Mouse (Mus musculus): Measurements from ENCODE around the gene Wfdc15b. TPM values are rescaled to one million over a fixed set of nuclear protein-coding genes. Genes with fewer than 3 reads are reported as not detected.
"Not testable (repeated sequence)": the region's sequence is repeated elsewhere in the genome, so short reads cannot be mapped to it uniquely, and the experiment has no call there.

The Wfdc15b gene
- not detected in 2 replicates for polyA plus RNA-seq (2014; fragmentation: Nextera tagmentation; extraction: Ambion mirVana)

GRCm38 (mm10) chr2:164221522-164221921 is at the start of gene Wfdc15b:
Wfdc15b (minus strand) TSS chr2:164221660.
- Histone ChIP-seq H3K4me3 (ENCODE audit: low read depth, low read length) (no peak within 1 kb of the TSS), H3K9me3 (ENCODE audit: control insufficient read depth, low read length) (no peaks in the 10 kb centered on the region), H3K4me2 (no peak within 1 kb of the TSS), H3K27me3 (replicated peaks; ENCODE audit: control insufficient read depth, insufficient read depth, low read length) (no peaks in the 10 kb centered on the region), H3K4me1 (replicated peaks; ENCODE audit: control insufficient read depth, insufficient read depth, low read length) (no peaks in the 10 kb centered on the region), H3K36me3 (ENCODE audit: control insufficient read depth, insufficient read depth, low read length) (no peaks in the 10 kb centered on the region), H3K27ac (ENCODE audit: low read depth, low read length) (no peak within 1 kb of the TSS), H3K9ac (ENCODE audit: low read depth, low read length) (no peak within 1 kb of the TSS)
- no peak for DNase-seq (ENCODE audit: low spot score)
- ATAC-seq (replicated peaks; ENCODE audit: low FRiP score) = no peak
- 77% methylated on average over 11 of the region's 11 CpGs for WGBS

DNA sequence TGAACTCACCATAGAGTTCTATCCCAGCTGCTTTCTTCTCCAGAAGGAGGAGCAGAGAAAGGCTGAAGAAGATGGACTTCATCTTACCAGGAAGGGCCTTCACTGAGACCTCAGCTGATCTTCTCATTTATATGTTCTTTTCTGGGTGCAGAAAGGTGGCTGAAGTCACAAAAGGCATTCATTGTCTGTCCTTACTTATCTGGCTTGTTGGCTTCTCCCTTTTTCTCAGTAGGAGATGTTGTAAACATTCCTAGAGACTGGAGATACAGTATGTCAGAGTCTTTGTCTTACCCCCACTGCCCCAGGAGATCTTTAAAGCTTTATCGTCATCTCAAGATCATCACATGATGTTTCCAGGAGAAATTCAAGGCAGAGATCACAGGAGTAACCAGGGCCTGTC is 35.1 kb upstream of the Wfdc15b start, which contains the start of gene Svs3b:
Gene Svs3b (minus strand): TSS at position 101 of the 400 bp plus-strand sequence.
- not testable (repeated sequence) for H3K4me1 ChIP-seq (replicated peaks; ENCODE audit: control insufficient read depth, insufficient read depth, low read length); H3K27me3 ChIP-seq (replicated peaks; ENCODE audit: control insufficient read depth, insufficient read depth, low read length); H3K27ac ChIP-seq (ENCODE audit: low read depth, low read length); H3K9me3 ChIP-seq (ENCODE audit: control insufficient read depth, low read length); ATAC-seq (replicated peaks; ENCODE audit: low FRiP score); H3K4me2 ChIP-seq; H3K36me3 ChIP-seq (ENCODE audit: control insufficient read depth, insufficient read depth, low read length); H3K9ac ChIP-seq (ENCODE audit: low read depth, low read length); DNase-seq (ENCODE audit: low spot score); H3K4me3 ChIP-seq (ENCODE audit: low read depth, low read length)
- WGBS = 80% methylated on average over 1 of the region's 1 CpGs

DNA sequence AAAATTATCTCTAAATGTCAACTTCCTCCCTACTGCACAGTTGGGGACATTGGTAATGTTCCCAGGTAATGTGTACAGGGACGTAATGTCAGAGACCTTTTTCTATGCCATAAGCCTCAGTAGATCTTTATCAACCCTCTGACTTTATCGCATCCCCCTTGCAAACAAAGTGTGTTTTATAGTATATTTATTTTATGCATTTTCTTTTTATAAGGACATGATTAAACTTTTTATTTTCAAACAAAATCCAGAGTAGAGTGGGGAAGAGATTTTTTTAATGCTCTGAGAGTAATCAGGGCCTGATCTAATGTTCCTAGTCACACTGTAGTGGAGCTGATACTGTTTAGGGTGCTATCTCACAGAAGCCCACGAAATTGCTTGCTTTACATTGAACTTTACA is 16.9 kb upstream of the Wfdc15b start, which contains the start of gene Svs2:
Gene Svs2 (minus strand): TSS at position 101 of the 400 bp plus-strand sequence.
- no peak within 1 kb of the TSS for H3K27ac ChIP-seq (ENCODE audit: low read depth, low read length)
- ATAC-seq (replicated peaks; ENCODE audit: low FRiP score) (no peak), DNase-seq (ENCODE audit: low spot score) (no peak)
- H3K27me3 ChIP-seq (replicated peaks; ENCODE audit: control insufficient read depth, insufficient read depth, low read length) = no peaks in the 10 kb centered on the region
- H3K4me2 ChIP-seq = no peak within 1 kb of the TSS
- 77% methylated on average over 3 of the region's 3 CpGs for WGBS
- H3K36me3 ChIP-seq (ENCODE audit: control insufficient read depth, insufficient read depth, low read length) = no peaks in the 10 kb centered on the region
- H3K4me3 ChIP-seq (ENCODE audit: low read depth, low read length) = no peak within 1 kb of the TSS
- H3K4me1 ChIP-seq (replicated peaks; ENCODE audit: control insufficient read depth, insufficient read depth, low read length) = no peaks in the 10 kb centered on the region
- no peak within 1 kb of the TSS for H3K9ac ChIP-seq (ENCODE audit: low read depth, low read length)
- H3K9me3 ChIP-seq (ENCODE audit: control insufficient read depth, low read length) = no peaks in the 10 kb centered on the region

- no peaks in the 10 kb centered on the region for H3K9me3 ChIP-seq (ENCODE audit: control insufficient read depth, low read length)
- no peaks in the 10 kb centered on the region for H3K36me3 ChIP-seq (ENCODE audit: control insufficient read depth, insufficient read depth, low read length)
- H3K9ac ChIP-seq (ENCODE audit: low read depth, low read length) = no peak overlapping the region
- H3K27ac ChIP-seq (ENCODE audit: low read depth, low read length) = no peak overlapping the region
- no peak overlapping the region for H3K4me3 ChIP-seq (ENCODE audit: low read depth, low read length)
- ATAC-seq (replicated peaks; ENCODE audit: low FRiP score) = no peak
- WGBS = 87% methylated on average over 8 of the region's 8 CpGs
- no peaks in the 10 kb centered on the region for H3K4me1 ChIP-seq (replicated peaks; ENCODE audit: control insufficient read depth, insufficient read depth, low read length)
- DNase-seq (ENCODE audit: low spot score) = no peak
- no peaks in the 10 kb centered on the region for H3K27me3 ChIP-seq (replicated peaks; ENCODE audit: control insufficient read depth, insufficient read depth, low read length)
- no peak overlapping the region for H3K4me2 ChIP-seq
Observed at GRCm38 (mm10) chr2:164232671-164233070, 11.2 kb upstream of the Wfdc15b start.

DNA sequence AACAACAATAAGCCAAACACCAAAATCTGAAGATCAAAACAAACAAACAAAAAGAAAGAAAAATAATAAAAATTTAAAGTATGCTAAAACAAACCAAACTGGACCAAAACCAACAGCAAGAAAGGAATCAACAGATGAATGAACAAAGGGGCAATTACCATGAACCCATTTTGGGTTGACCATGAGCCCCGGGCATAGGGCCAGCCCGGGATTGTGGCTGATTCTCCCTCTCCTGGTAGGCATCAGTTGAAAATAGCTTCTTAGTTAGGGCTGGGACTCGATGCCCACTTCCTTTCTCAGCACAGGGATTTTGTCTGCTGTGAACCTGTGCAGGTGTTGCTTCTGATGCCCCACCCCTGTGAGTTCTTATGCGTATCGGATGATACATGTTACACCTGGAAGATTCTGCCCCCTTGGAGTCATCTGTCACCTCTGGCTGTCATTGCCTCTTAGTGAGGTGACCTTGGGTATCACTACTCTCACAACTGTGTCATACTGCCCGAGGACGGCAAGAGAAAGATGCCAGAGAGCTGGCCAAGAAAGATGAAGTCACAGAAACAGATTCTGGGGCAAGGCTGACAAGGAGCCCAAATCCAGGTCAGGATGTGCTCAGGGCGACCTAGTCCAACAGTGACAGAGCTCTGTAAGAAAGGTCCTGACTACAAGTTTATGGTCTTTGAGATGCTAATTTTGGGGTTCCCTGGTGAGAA is 7.1 kb upstream of the Wfdc15b start:
- H3K4me1 ChIP-seq (replicated peaks; ENCODE audit: control insufficient read depth, insufficient read depth, low read length) = no peaks in the 10 kb centered on the region
- H3K4me2 ChIP-seq = no peak overlapping the region
- ATAC-seq (replicated peaks; ENCODE audit: low FRiP score) (no peak), DNase-seq (ENCODE audit: low spot score) (no peak)
- H3K9ac ChIP-seq (ENCODE audit: low read depth, low read length) = no peak overlapping the region
- H3K27me3 ChIP-seq (replicated peaks; ENCODE audit: control insufficient read depth, insufficient read depth, low read length) = no peaks in the 10 kb centered on the region
- H3K9me3 ChIP-seq (ENCODE audit: control insufficient read depth, low read length) = no peaks in the 10 kb centered on the region
- H3K27ac ChIP-seq (ENCODE audit: low read depth, low read length) = no peak overlapping the region
- H3K4me3 ChIP-seq (ENCODE audit: low read depth, low read length) = no peak overlapping the region
- WGBS = 80% methylated on average over 8 of the region's 8 CpGs
- H3K36me3 ChIP-seq (ENCODE audit: control insufficient read depth, insufficient read depth, low read length) = no peaks in the 10 kb centered on the region

DNA sequence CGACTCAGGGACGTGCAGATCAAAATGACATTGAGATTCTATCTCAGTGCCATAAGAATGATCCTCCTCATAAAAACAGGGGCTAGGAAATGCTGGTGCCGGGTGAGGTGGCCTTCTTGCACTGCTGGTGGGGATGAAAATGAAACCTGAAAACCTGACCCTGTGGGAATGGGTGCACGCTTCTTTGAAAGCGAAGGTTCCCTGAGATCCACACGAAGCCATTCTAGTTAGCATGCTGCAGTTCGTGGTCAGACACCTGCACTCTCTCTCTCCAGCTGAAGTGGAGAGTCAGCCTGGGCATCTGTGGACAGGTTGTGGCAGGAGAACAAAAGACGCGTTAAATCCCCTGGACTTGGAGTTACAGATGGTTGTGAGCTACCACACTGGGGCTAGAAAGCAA is 2.2 kb downstream of the Wfdc15b start:
- H3K27me3 ChIP-seq (replicated peaks; ENCODE audit: control insufficient read depth, insufficient read depth, low read length) = no peaks in the 10 kb centered on the region
- H3K4me3 ChIP-seq (ENCODE audit: low read depth, low read length) = no peak overlapping the region
- no peaks in the 10 kb centered on the region for H3K36me3 ChIP-seq (ENCODE audit: control insufficient read depth, insufficient read depth, low read length)
- H3K4me1 ChIP-seq (replicated peaks; ENCODE audit: control insufficient read depth, insufficient read depth, low read length) = no peaks in the 10 kb centered on the region
- H3K4me2 ChIP-seq = no peak overlapping the region
- no peak for DNase-seq (ENCODE audit: low spot score)
- WGBS = 82% methylated on average over 9 of the region's 9 CpGs
- no peak overlapping the region for H3K27ac ChIP-seq (ENCODE audit: low read depth, low read length)
- no peak overlapping the region for H3K9ac ChIP-seq (ENCODE audit: low read depth, low read length)
- no peaks in the 10 kb centered on the region for H3K9me3 ChIP-seq (ENCODE audit: control insufficient read depth, low read length)
- no peak for ATAC-seq (replicated peaks; ENCODE audit: low FRiP score)

DNA sequence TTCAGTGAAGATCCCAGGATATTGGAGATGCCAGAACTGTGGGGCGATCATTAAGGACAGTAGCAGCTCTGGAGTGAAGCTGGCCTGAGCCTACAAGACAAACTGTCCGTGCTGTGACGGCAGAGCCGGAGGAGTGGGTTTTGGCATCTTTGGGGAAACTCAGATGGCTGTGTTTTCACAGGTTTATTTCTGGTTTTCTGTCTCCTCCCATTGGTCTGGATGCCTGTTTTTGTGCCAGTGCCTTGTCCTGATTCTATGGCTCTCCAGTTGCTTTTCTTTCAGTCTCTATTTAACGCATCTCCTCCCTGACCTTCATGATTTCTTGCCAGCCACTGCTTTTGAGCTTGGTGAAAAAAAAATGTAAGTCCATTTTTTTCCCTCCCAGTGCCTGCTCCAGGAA is 8.7 kb downstream of the Wfdc15b start:
- H3K4me3 ChIP-seq (ENCODE audit: low read depth, low read length) = no peak overlapping the region
- no peak overlapping the region for H3K4me2 ChIP-seq
- H3K27ac ChIP-seq (ENCODE audit: low read depth, low read length) = no peak overlapping the region
- H3K27me3 ChIP-seq (replicated peaks; ENCODE audit: control insufficient read depth, insufficient read depth, low read length) = no peaks in the 10 kb centered on the region
- H3K9ac ChIP-seq (ENCODE audit: low read depth, low read length) = no peak overlapping the region
- 88% methylated on average over 5 of the region's 5 CpGs for WGBS
- H3K9me3 ChIP-seq (ENCODE audit: control insufficient read depth, low read length) = no peaks in the 10 kb centered on the region
- no peaks in the 10 kb centered on the region for H3K36me3 ChIP-seq (ENCODE audit: control insufficient read depth, insufficient read depth, low read length)
- no peaks in the 10 kb centered on the region for H3K4me1 ChIP-seq (replicated peaks; ENCODE audit: control insufficient read depth, insufficient read depth, low read length)
- ATAC-seq (replicated peaks; ENCODE audit: low FRiP score) (no peak), DNase-seq (ENCODE audit: low spot score) (no peak)

- H3K4me3 ChIP-seq (ENCODE audit: low read depth, low read length) = no peak overlapping the region
- H3K9ac ChIP-seq (ENCODE audit: low read depth, low read length) = no peak overlapping the region
- no peak overlapping the region for H3K4me2 ChIP-seq
- no peak overlapping the region for H3K27ac ChIP-seq (ENCODE audit: low read depth, low read length)
- H3K27me3 ChIP-seq (replicated peaks; ENCODE audit: control insufficient read depth, insufficient read depth, low read length) = no peaks in the 10 kb centered on the region
- ATAC-seq (replicated peaks; ENCODE audit: low FRiP score) (no peak), DNase-seq (ENCODE audit: low spot score) (no peak)
- H3K9me3 ChIP-seq (ENCODE audit: control insufficient read depth, low read length) = no peaks in the 10 kb centered on the region
- no peaks in the 10 kb centered on the region for H3K4me1 ChIP-seq (replicated peaks; ENCODE audit: control insufficient read depth, insufficient read depth, low read length)
- 83% methylated on average over 4 of the region's 4 CpGs for WGBS
- H3K36me3 ChIP-seq (ENCODE audit: control insufficient read depth, insufficient read depth, low read length) = no peaks in the 10 kb centered on the region
Observed at GRCm38 (mm10) chr2:164210892-164211291, 10.6 kb downstream of the Wfdc15b start.

GRCm38 (mm10) chr2:164206676-164207075 is 14.8 kb downstream of the Wfdc15b start:
- Histone ChIP-seq H3K27me3 (replicated peaks; ENCODE audit: control insufficient read depth, insufficient read depth, low read length) (no peaks in the 10 kb centered on the region), H3K4me3 (ENCODE audit: low read depth, low read length) (no peak overlapping the region), H3K9ac (ENCODE audit: low read depth, low read length) (no peak overlapping the region), H3K36me3 (ENCODE audit: control insufficient read depth, insufficient read depth, low read length) (no peaks in the 10 kb centered on the region), H3K4me2 (no peak overlapping the region), H3K9me3 (ENCODE audit: control insufficient read depth, low read length) (no peaks in the 10 kb centered on the region), H3K4me1 (replicated peaks; ENCODE audit: control insufficient read depth, insufficient read depth, low read length) (no peaks in the 10 kb centered on the region), H3K27ac (ENCODE audit: low read depth, low read length) (no peak overlapping the region)
- 71% methylated on average over 4 of the region's 4 CpGs for WGBS
- no peak for ATAC-seq (replicated peaks; ENCODE audit: low FRiP score)
- DNase-seq (ENCODE audit: low spot score) = no peak
